Mouse (Mus musculus) heart, adult 2 months (tissue): ENCODE measurements around the gene Trpm1. TPM values are rescaled to one million over a fixed set of nuclear protein-coding genes. Genes with fewer than 3 reads are reported as not detected.

ENCODE experiments used
- DNase-seq, 2 experiments: peaks; one replicate each; pipeline ENCODE4 v3.0.0; 2021
- H3K27ac ChIP-seq: fragments of 200-600 bp; 2 replicates; pipeline ENCODE4 v1.8.1; 2022
- H3K27me3 ChIP-seq: fragments of 200-500 bp; 2 replicates; pipeline ENCODE4 v1.6.1; 2012; ENCODE audit warnings: mild to moderate bottlenecking, low read length, inconsistent platforms, mixed read lengths; ENCODE audit not compliant: control insufficient read depth, insufficient read depth
- H3K36me3 ChIP-seq: fragments of 200-500 bp; 2 replicates; pipeline ENCODE4 v1.6.1; 2012; ENCODE audit warnings: low read length, inconsistent platforms; ENCODE audit not compliant: control insufficient read depth, insufficient read depth
- H3K4me1 ChIP-seq: fragments of 200-500 bp; 2 replicates; pipeline ENCODE4 v1.6.1; 2011; ENCODE audit warnings: low read length; ENCODE audit not compliant: control insufficient read depth, insufficient read depth
- H3K4me3 ChIP-seq: fragments of 200-600 bp; 2 replicates; pipeline ENCODE4 v1.8.1; 2022
- H3K79me2 ChIP-seq: fragments of 200-500 bp; replicated peaks from 2 replicates; pipeline ENCODE4 v1.6.1; 2012; ENCODE audit warnings: mild to moderate bottlenecking, inconsistent platforms, low read length, moderate library complexity, mixed read lengths; ENCODE audit not compliant: control insufficient read depth, insufficient read depth
- H3K9ac ChIP-seq: fragments of 200-500 bp; 2 replicates; pipeline ENCODE4 v1.6.1; 2012; ENCODE audit warnings: low read depth, mild to moderate bottlenecking, control low read depth, inconsistent platforms, low read length, mixed read lengths
- CTCF ChIP-seq: fragments of 200-600 bp; IDR thresholded peaks from 2 replicates; pipeline ENCODE4 v1.8.1; 2022; ENCODE audit warnings: antibody characterized with exemption, mild to moderate bottlenecking, moderate library complexity
- EP300 ChIP-seq: fragments of 200-500 bp; IDR thresholded peaks from 2 replicates; pipeline ENCODE4 v1.6.1; 2011; ENCODE audit warnings: low read depth, low read length, control low read depth; ENCODE audit not compliant: insufficient read depth
- POLR2A ChIP-seq: fragments of 200-500 bp; IDR thresholded peaks from 2 replicates; pipeline ENCODE4 v1.6.1; 2011; ENCODE audit warnings: mild to moderate bottlenecking, low read depth, low read length, control low read depth; ENCODE audit not compliant: insufficient read depth
- WGBS: fragments of 180-500 bp; shearing (Covaris S2); methylation state at CpG from one replicate; pipeline ENCODE4 v1.1.7; 2018; 5-methylcytosine and 5-hydroxymethylcytosine counted together
- intact Hi-C: fragments of 180-260 bp; cut with DNase I; formaldehyde crosslinking; loops from one replicate; pipeline ENCODE4 v1.15.1; 2025
- polyA plus RNA-seq: library from polyadenylated mRNA; depleted of rRNA; stranded (reverse); fragments of >200 nt; gene quantifications from 2 replicates; pipeline ENCODE4 v1.2.3, GENCODE M21; 2012
- total RNA-seq, 2 experiments: library from RNA; stranded (reverse); gene quantifications; 2 replicates each; pipeline ENCODE4 v1.2.3; 2021

The Trpm1 gene
- total and polyA plus RNA-seq, 3 experiments = 0.06 TPM; not detected in 2

DNA sequence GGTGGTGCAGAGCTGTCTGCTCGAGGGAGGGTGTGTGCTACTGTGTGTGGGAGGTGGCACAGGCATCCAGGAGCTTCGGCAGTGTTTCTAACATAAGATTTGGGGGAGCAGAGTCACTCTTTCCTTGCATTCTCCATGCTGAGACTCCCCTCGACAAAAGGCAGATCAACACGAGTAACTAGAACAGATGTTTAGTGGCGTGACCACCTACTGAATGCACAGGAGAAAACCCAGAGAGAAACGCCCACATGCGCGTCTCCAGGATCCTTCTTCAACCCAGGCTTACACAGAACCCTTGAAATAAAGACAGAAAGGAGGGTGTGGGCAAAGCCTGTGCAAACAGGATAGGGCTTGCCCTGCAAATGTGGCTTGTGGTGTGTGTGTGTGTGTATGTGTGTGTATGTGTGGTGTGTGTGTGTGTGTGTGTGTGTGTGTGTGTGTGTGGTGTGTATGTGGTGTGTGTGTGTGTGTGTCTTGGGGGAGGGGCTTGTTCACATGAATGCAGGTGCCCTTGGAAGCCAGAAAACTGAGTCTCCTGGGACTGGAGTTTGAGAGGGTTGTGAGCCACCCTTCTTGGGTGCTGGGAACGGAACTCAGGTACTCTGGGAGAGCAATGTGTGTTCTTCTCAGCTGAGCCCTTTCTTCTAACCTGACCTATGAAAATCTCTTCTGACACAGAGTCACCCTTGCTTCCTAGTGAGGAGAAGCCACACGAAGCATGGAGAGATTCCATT, 7.3 kb downstream of the Trpm1 start:
- Histone ChIP-seq H3K79me2 (no peaks in the 10 kb centered on the region), H3K4me3 (no peak overlapping the region), H3K4me1 (peaks cover 33% of the 10 kb centered on the region), H3K27me3 (no peaks in the 10 kb centered on the region), H3K36me3 (no peaks in the 10 kb centered on the region), H3K9ac (no peak overlapping the region), H3K27ac (no peak overlapping the region; the same call in 1 of the 2 replicates)
- no peak for DNase-seq
- 75% methylated on average over 10 of the region's 10 CpGs for WGBS
- TF ChIP-seq CTCF = no peak
- no peak for TF ChIP-seq POLR2A
- no peak for TF ChIP-seq EP300
- intact Hi-C loops = loop anchor here (2.0 kb wide), 1 partner anchor 126 kb away; the partner anchor contains the start of gene Mtmr10

DNA sequence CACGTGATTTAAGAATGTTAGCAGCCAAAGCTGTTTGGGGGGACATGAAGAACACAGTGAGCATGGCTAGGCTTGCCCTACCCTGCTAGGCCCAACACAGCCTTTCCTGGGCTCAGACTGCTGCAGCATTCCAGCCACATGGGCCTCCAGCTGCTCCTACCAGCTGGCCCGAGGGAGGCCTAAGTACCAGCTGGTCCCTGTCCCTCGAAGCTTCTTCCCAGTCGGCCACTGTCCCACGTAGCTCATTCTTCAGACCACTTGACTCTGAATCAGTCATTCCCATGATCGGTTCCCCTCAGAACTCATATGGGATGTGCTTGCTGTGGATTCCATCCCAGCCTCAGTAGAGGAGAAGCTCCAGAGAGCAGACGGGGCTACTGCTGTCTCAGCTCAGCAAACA, 8.4 kb downstream of the Trpm1 start:
- intact Hi-C loops = loop anchor here (2.0 kb wide), 1 partner anchor 125 kb away; the partner anchor contains the start of gene Mtmr10
- DNase-seq = no peak
- Histone ChIP-seq H3K9ac (no peak overlapping the region), H3K27ac (no peak overlapping the region), H3K36me3 (no peaks in the 10 kb centered on the region), H3K79me2 (no peaks in the 10 kb centered on the region), H3K4me1 (peaks cover 32% of the 10 kb centered on the region), H3K4me3 (no peak overlapping the region), H3K27me3 (no peaks in the 10 kb centered on the region)
- TF ChIP-seq POLR2A = no peak
- no peak for TF ChIP-seq CTCF
- TF ChIP-seq EP300 = no peak
- WGBS = 71% methylated on average over 7 of the region's 7 CpGs

DNA sequence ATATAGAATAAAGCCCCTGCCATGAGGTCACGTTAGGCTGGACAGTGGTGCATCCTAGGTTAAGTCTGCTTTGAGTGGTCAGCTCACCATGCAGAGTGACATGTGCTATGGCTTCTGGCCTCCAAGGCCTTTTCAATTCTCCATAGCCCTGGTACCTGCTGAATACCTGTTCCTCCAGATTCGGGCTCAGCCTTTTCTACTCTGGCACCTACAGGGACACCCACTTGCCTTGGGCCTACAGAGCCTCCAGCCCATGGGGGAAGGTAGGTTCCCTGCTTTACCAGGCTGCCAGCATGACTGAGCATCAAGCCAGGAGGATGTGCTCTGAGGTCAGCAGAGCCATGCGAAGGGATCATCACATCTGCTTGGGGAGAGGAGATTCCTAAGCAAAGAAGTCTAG, 9.5 kb downstream of the Trpm1 start:
- Histone ChIP-seq H3K27me3 (no peaks in the 10 kb centered on the region), H3K9ac (no peak overlapping the region), H3K4me3 (no peak overlapping the region), H3K27ac (no peak overlapping the region), H3K36me3 (no peaks in the 10 kb centered on the region), H3K4me1 (peaks cover 28% of the 10 kb centered on the region), H3K79me2 (no peaks in the 10 kb centered on the region)
- TF ChIP-seq POLR2A = no peak
- no peak for TF ChIP-seq CTCF
- no peak for TF ChIP-seq EP300
- intact Hi-C loops = no loop called here
- 83% methylated on average over 3 of the region's 3 CpGs for WGBS
- no peak for DNase-seq

DNA sequence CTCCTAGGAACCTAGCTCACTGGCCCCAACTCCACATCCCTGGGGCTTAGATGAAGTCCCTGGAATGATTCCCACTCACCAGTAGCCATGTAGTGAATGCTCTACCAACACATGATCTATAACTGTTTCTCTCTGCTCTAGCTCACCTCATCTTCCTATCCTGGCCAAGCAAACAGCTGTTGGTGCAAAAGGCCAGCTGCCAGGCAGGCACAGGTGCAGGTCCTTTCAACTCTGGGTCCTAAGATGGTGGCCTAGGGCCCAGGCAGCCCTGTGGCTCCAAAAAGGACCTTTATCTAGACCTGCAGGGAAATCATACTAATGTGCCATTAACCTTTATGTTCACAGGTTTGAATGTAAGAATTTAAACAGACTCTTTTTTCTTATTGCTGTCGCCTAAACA, 10.3 kb downstream of the Trpm1 start:
- Histone ChIP-seq H3K4me3 (no peak overlapping the region), H3K79me2 (no peaks in the 10 kb centered on the region), H3K4me1 (peaks cover 22% of the 10 kb centered on the region), H3K27me3 (no peaks in the 10 kb centered on the region), H3K9ac (no peak overlapping the region), H3K27ac (no peak overlapping the region), H3K36me3 (no peaks in the 10 kb centered on the region)
- WGBS = 83% methylated on average over 1 of the region's 1 CpGs
- intact Hi-C loops = no loop called here
- TF ChIP-seq POLR2A (no peak), EP300 (no peak), CTCF (no peak)
- no peak for DNase-seq

DNA sequence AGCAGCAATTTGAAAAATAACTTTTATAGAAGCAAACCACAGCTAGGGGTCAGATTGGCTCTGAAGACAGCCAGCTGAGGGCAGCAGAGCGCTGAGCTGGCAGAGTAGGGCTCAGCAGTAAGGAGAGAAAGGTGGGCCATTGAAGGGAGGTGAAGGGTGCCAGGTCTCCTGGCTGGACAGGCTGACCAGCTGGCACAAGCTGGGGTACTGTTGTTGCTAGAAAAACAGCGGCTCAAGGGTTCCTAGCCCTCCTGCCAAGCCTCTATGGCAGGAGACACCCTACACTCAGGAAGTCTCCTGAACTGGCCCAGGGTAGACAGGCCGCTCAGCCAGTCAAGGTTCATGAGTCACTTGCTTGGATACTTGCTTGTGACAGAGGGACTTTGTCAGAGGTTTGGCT, 11.4 kb downstream of the Trpm1 start:
- Histone ChIP-seq H3K36me3 (no peaks in the 10 kb centered on the region), H3K9ac (no peak overlapping the region), H3K79me2 (no peaks in the 10 kb centered on the region), H3K4me3 (no peak overlapping the region), H3K4me1 (peaks cover 16% of the 10 kb centered on the region), H3K27me3 (no peaks in the 10 kb centered on the region), H3K27ac (peak overlapping the region; percentile 9; the same call in 1 of the 2 replicates)
- TF ChIP-seq EP300 (peak; percentile 55; the same call in 1 of the 2 replicates), POLR2A (no peak), CTCF (peak; percentile 87)
- intact Hi-C loops = loop anchor here (1.0 kb wide), 1 partner anchor 162 kb away; no protein-coding TSS in a partner anchor
- 33% methylated on average over 3 of the region's 3 CpGs for WGBS
- peak; percentile 59 to 68 for DNase-seq

DNA sequence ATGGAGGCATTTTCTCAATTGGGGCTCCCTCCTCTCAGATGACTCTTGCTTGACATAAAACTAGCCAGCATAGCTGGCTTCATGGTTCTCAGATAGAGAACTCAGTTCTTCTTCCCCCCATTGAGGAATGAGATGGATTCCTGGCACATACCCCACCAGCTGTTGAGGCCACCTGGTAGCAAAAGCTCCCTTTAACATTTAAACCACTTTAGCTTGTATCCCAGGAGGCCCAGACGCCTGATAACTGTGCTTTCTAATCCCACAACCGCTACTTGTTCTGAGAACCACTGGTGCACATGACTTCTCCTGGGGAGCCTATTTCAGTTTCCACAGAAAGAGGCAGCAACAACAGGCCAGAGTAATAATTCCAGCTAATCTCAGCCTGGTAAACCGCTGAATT, 12.4 kb downstream of the Trpm1 start:
- H3K79me2 ChIP-seq = no peaks in the 10 kb centered on the region
- no peak overlapping the region for H3K4me3 ChIP-seq
- no peak overlapping the region for H3K9ac ChIP-seq
- peak overlapping the region; percentile 22 for H3K27ac ChIP-seq
- TF ChIP-seq CTCF = no peak
- no peak for TF ChIP-seq EP300
- H3K36me3 ChIP-seq = no peaks in the 10 kb centered on the region
- intact Hi-C loops = no loop called here
- H3K4me1 ChIP-seq = peaks cover 14% of the 10 kb centered on the region
- 60% methylated on average over 3 of the region's 3 CpGs for WGBS
- no peaks in the 10 kb centered on the region for H3K27me3 ChIP-seq
- no peak for DNase-seq
